Mouse (Mus musculus) kidney, embryonic 15.5 days (tissue): Measurements from ENCODE around the gene Gjd3. TPM values are rescaled to one million over a fixed set of nuclear protein-coding genes. Genes with fewer than 3 reads are reported as not detected.

Source experiments
- ATAC-seq: fragments of 200-750 bp; cut with Nextera tagmentation; replicated peaks from 2 replicates; pipeline ENCODE4 v1.8.0; 2017; ENCODE audit warnings: moderate TSS enrichment; ENCODE audit not compliant: low FRiP score
- H3K27ac ChIP-seq: fragments of 300-500 bp; sonication (generic); 2 replicates; pipeline ENCODE4 v1.5.1; 2015; ENCODE audit warnings: mild to moderate bottlenecking, inconsistent platforms
- H3K27me3 ChIP-seq: fragments of 300-500 bp; sonication (generic); 2 replicates; pipeline ENCODE4 v1.6.1; 2015; ENCODE audit warnings: inconsistent platforms
- H3K36me3 ChIP-seq: fragments of 300-500 bp; sonication (generic); 2 replicates; pipeline ENCODE4 v1.6.1; 2015; ENCODE audit warnings: inconsistent platforms
- H3K4me1 ChIP-seq: fragments of 300-500 bp; sonication (generic); 2 replicates; pipeline ENCODE4 v1.6.1; 2015; ENCODE audit warnings: inconsistent platforms
- H3K4me2 ChIP-seq: fragments of 300-500 bp; sonication (generic); 2 replicates; pipeline ENCODE4 v1.6.1; 2015; ENCODE audit warnings: moderate library complexity, mild to moderate bottlenecking, inconsistent platforms
- H3K4me3 ChIP-seq: fragments of 300-500 bp; sonication (generic); replicated peaks from 2 replicates; pipeline ENCODE4 v1.5.1; 2015; ENCODE audit warnings: mild to moderate bottlenecking, inconsistent platforms
- H3K9ac ChIP-seq: fragments of 300-500 bp; sonication (generic); 2 replicates; pipeline ENCODE4 v1.6.1; 2015; ENCODE audit warnings: mild to moderate bottlenecking, inconsistent platforms
- H3K9me3 ChIP-seq: fragments of 300-500 bp; sonication (generic); replicated peaks from 2 replicates; pipeline ENCODE4 v1.6.1; 2016; ENCODE audit warnings: inconsistent platforms
- WGBS: fragments of 180-500 bp; shearing (Covaris S2); methylation state at CpG from one replicate; pipeline ENCODE4 v1.1.7; 2015; ENCODE audit warnings: mixed read lengths; 5-methylcytosine and 5-hydroxymethylcytosine counted together
- polyA plus RNA-seq: library from polyadenylated mRNA; unstranded; fragments of >200 nt; fragmentation: Nextera tagmentation; extraction: Ambion mirVana; gene quantifications from 2 replicates; pipeline ENCODE4 v1.2.1, GENCODE M21; 2015

The Gjd3 gene
- polyA plus RNA-seq, 1 experiment from 2014 or later, result 0.51 TPM

GRCm38 (mm10) chr11:98959437-98960312, 23.1 kb downstream of the Gjd3 start:
- no peaks in the 10 kb centered on the region for H3K9me3 ChIP-seq
- ATAC-seq, result peak; percentile 27
- H3K4me3 ChIP-seq, result peak overlapping the region; percentile 68

GRCm38 (mm10) chr11:98956340-98956739, 26.5 kb downstream of the Gjd3 start:
- no peak overlapping the region for H3K9ac ChIP-seq
- H3K4me1 ChIP-seq, result peaks cover 78% of the 10 kb centered on the region
- no peak for ATAC-seq
- no peaks in the 10 kb centered on the region for H3K9me3 ChIP-seq
- no peak overlapping the region for H3K4me2 ChIP-seq
- H3K27ac ChIP-seq, result no peak overlapping the region
- no peak overlapping the region for H3K4me3 ChIP-seq
- no peaks in the 10 kb centered on the region for H3K27me3 ChIP-seq
- 68% methylated on average over 10 of the region's 10 CpGs for WGBS
- peaks cover 23% of the 10 kb centered on the region for H3K36me3 ChIP-seq

More at GRCm38 (mm10) chr11:98959437-98960312, 23.1 kb downstream of the Gjd3 start:
- Histone ChIP-seq H3K27ac (peak overlapping the region; percentile 89), H3K9ac (peak overlapping the region; percentile 59), H3K27me3 (no peaks in the 10 kb centered on the region), H3K36me3 (peaks cover 16% of the 10 kb centered on the region), H3K4me1 (peaks cover 79% of the 10 kb centered on the region), H3K4me2 (peak overlapping the region; percentile 97)
- under 1% methylated on average over 39 of the region's 43 CpGs for WGBS

- Histone ChIP-seq H3K4me2 (no peak overlapping the region), H3K4me3 (no peak overlapping the region), H3K4me1 (peaks cover 78% of the 10 kb centered on the region), H3K36me3 (peaks cover 27% of the 10 kb centered on the region), H3K9ac (no peak overlapping the region), H3K9me3 (no peaks in the 10 kb centered on the region), H3K27me3 (no peaks in the 10 kb centered on the region), H3K27ac (peak overlapping the region; percentile 90)
- WGBS, result 38% methylated on average over 5 of the region's 7 CpGs
- ATAC-seq, result no peak
Measured at GRCm38 (mm10) chr11:98955707-98956235, 27.0 kb downstream of the Gjd3 start.

DNA sequence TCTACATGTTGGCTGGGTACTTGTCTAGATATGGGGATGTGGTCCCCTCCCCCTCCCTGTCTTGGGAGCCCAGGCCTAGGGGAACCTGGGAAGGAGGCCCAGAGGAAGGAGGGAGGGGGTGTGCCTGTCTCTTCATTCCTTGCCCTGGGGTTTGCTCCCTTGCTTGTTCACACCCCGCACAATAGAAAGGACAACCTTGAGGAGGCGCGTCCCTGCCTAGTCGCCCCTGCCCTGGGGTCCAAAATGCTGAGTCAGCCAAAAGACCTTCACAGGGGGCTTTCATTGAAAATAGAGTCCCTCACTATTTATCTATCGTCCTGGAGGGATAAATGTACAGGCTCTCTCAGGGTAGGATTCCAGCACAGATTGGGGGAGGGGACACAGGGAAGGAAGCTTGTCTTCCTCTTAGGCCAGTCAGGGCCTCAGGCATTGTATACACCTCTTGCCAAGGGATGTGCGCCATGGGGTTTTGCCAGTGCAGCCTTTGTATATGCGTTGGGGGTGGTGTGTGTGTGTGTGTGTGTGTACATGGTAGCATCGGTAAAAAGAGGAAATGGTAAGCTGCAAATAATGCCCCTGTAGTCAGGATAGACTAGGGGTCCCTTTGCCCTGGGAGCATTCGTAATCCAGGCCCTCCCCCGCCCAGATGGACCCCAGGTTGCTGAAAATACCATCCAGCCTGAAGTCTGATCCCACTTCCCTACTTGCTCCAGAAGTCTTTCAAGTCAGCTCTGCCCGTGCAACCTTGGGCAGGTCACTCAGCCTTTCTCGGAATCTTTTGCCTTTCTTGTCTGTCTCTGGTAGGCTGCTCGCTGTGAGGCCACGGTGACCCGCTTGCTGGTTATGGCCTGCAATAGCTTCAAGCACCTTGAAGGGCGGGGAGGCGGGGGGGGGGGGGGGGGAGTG, 27.8 kb downstream of the Gjd3 start:
- 0 out of 2 replicates have a peak, but pooled peaks have one; percentile 3 for ATAC-seq
- WGBS, result 22% methylated on average over 15 of the region's 17 CpGs
- Histone ChIP-seq H3K4me1 (peaks cover 78% of the 10 kb centered on the region), H3K27me3 (no peaks in the 10 kb centered on the region), H3K27ac (peak overlapping the region; percentile 90), H3K9ac (0 out of 2 replicates have a peak overlapping the region, but pooled peaks have one; percentile 11), H3K4me3 (no peak overlapping the region; the same call in 1 of the 2 replicates), H3K4me2 (peak overlapping the region; percentile 47), H3K36me3 (peaks cover 35% of the 10 kb centered on the region), H3K9me3 (no peaks in the 10 kb centered on the region)

DNA sequence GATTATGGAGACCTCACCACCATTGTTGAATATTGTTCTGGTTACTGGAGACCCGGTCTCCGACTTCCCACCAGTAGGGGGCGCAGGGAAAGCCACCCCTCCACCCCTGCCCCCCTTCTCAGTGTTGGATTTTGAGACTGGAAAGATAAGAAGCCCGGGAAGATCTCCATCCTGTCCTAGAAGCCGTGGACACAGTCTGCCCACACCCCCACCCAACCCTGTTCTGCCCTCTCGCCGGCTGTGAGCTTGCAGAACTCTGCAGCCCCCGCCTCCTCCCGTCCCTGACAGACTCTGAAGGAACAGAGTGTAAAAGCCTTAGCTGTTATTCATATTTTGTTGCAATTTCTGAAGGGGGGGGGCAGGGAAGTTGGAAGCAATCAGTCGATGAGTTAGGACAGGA, 28.4 kb downstream of the Gjd3 start:
- Histone ChIP-seq H3K4me3 (no peak overlapping the region), H3K4me2 (peak overlapping the region; percentile 47), H3K27me3 (no peaks in the 10 kb centered on the region), H3K4me1 (peaks cover 78% of the 10 kb centered on the region), H3K9me3 (no peaks in the 10 kb centered on the region), H3K36me3 (peaks cover 36% of the 10 kb centered on the region), H3K27ac (peak overlapping the region; percentile 90), H3K9ac (no peak overlapping the region)
- WGBS, result 5% methylated on average over 10 of the region's 10 CpGs
- peak; percentile 57 for ATAC-seq

- ATAC-seq, result no peak
- no peak overlapping the region for H3K4me3 ChIP-seq
- 21% methylated on average over 13 of the region's 13 CpGs for WGBS
Measured at GRCm38 (mm10) chr11:98953835-98954320, 28.9 kb downstream of the Gjd3 start.

GRCm38 (mm10) chr11:98953361-98953760, 29.5 kb downstream of the Gjd3 start:
- H3K27me3 ChIP-seq, result no peaks in the 10 kb centered on the region
- no peak overlapping the region for H3K4me2 ChIP-seq
- H3K9me3 ChIP-seq, result no peaks in the 10 kb centered on the region
- H3K9ac ChIP-seq, result no peak overlapping the region
- peaks cover 73% of the 10 kb centered on the region for H3K4me1 ChIP-seq
- WGBS, result 9% methylated on average over 2 of the region's 2 CpGs
- H3K27ac ChIP-seq, result peak overlapping the region; percentile 90; the same call in 1 of the 2 replicates
- H3K4me3 ChIP-seq, result no peak overlapping the region
- ATAC-seq, result no peak
- H3K36me3 ChIP-seq, result peaks cover 36% of the 10 kb centered on the region

More at GRCm38 (mm10) chr11:98953835-98954320, 28.9 kb downstream of the Gjd3 start:
- peak overlapping the region; percentile 90 for H3K27ac ChIP-seq
- H3K27me3 ChIP-seq, result no peaks in the 10 kb centered on the region
- peaks cover 76% of the 10 kb centered on the region for H3K4me1 ChIP-seq
- H3K9ac ChIP-seq, result peak overlapping the region; percentile 11; the same call in 1 of the 2 replicates
- H3K4me2 ChIP-seq, result peak overlapping the region; percentile 47
- H3K36me3 ChIP-seq, result peaks cover 36% of the 10 kb centered on the region
- H3K9me3 ChIP-seq, result no peaks in the 10 kb centered on the region

- H3K27me3 ChIP-seq, result no peaks in the 10 kb centered on the region
- H3K36me3 ChIP-seq, result peaks cover 35% of the 10 kb centered on the region
- WGBS, result 66% methylated on average over 2 of the region's 2 CpGs
- no peak overlapping the region for H3K9ac ChIP-seq
- 0 out of 2 replicates have a peak overlapping the region, but pooled peaks have one; percentile 10 for H3K27ac ChIP-seq
- ATAC-seq, result no peak
- H3K4me3 ChIP-seq, result no peak overlapping the region
- H3K4me2 ChIP-seq, result no peak overlapping the region
- H3K9me3 ChIP-seq, result no peaks in the 10 kb centered on the region
- peaks cover 76% of the 10 kb centered on the region for H3K4me1 ChIP-seq
Measured at GRCm38 (mm10) chr11:98952736-98953135, 30.1 kb downstream of the Gjd3 start.

GRCm38 (mm10) chr11:98952111-98952510, 30.7 kb downstream of the Gjd3 start:
- 86% methylated on average over 1 of the region's 1 CpGs for WGBS
- no peak overlapping the region for H3K9ac ChIP-seq
- no peaks in the 10 kb centered on the region for H3K9me3 ChIP-seq
- H3K27me3 ChIP-seq, result no peaks in the 10 kb centered on the region
- no peak overlapping the region for H3K4me2 ChIP-seq
- H3K4me3 ChIP-seq, result no peak overlapping the region
- H3K36me3 ChIP-seq, result peaks cover 30% of the 10 kb centered on the region
- no peak for ATAC-seq
- peak overlapping the region; percentile 94 for H3K27ac ChIP-seq
- peaks cover 82% of the 10 kb centered on the region for H3K4me1 ChIP-seq

GRCm38 (mm10) chr11:98951026-98951906, 31.6 kb downstream of the Gjd3 start:
- peak overlapping the region; percentile 94 for H3K27ac ChIP-seq
- peak; percentile 66 for ATAC-seq
- H3K9ac ChIP-seq, result peak overlapping the region; percentile 26; the same call in 1 of the 2 replicates
- H3K27me3 ChIP-seq, result no peaks in the 10 kb centered on the region
- H3K36me3 ChIP-seq, result peaks cover 21% of the 10 kb centered on the region
- H3K9me3 ChIP-seq, result no peaks in the 10 kb centered on the region
- peak overlapping the region; percentile 29 for H3K4me2 ChIP-seq
- H3K4me1 ChIP-seq, result peaks cover 82% of the 10 kb centered on the region
- H3K4me3 ChIP-seq, result 0 out of 2 replicates have a peak overlapping the region, but pooled peaks have one; percentile 14
- 42% methylated on average over 16 of the region's 16 CpGs for WGBS
